Mouse (Mus musculus) gastrocnemius, adult 8-10 months (tissue): ENCODE results near the gene 6030468B19Rik. TPM values are rescaled to one million over a fixed set of nuclear protein-coding genes. Genes with fewer than 3 reads are reported as not detected.
"Not testable (repeated sequence)": the region's sequence is repeated elsewhere in the genome, so short reads cannot be mapped to it uniquely, and the experiment has no call there.

Experiments
- DNase-seq, 2 experiments: peaks; one replicate each; pipeline ENCODE4 v3.0.0; 2022; ENCODE audit warnings: low spot score in 2 of 2
- total RNA-seq, 4 experiments: library from RNA; stranded (reverse); gene quantifications; 2 replicates each; pipeline ENCODE4 v1.2.4; 2022

6030468B19Rik gene
- total RNA-seq, 4 experiments from 2014 or later = not detected

DNA sequence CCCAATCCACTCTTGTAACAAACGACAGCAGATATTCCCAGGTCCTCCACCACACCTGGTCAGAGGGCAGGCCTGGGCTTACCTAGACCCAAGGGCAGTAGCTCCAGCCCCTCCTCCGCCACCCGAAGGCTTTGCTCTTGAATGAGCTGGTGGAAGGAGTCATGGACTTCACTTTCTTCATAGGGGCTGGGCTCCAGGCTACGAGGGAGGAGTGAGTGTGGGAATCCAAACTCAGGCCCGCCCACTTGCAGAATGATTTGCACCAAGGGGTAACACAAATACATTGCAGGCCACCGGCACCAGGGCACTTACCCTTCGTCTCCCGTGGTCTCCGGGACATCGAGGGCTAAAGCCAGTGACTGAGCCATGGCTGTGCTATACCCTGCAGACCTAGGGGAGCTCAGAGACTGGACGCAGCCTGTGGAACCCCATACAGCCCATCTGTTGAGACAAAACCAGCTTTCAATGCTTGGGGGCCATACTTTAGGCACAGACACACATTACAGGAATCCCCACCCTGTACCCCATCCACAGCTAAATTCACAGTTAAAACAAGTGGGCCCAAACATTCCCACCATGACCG, 18.5 kb upstream of the 6030468B19Rik start:
- no peak for DNase-seq

DNA sequence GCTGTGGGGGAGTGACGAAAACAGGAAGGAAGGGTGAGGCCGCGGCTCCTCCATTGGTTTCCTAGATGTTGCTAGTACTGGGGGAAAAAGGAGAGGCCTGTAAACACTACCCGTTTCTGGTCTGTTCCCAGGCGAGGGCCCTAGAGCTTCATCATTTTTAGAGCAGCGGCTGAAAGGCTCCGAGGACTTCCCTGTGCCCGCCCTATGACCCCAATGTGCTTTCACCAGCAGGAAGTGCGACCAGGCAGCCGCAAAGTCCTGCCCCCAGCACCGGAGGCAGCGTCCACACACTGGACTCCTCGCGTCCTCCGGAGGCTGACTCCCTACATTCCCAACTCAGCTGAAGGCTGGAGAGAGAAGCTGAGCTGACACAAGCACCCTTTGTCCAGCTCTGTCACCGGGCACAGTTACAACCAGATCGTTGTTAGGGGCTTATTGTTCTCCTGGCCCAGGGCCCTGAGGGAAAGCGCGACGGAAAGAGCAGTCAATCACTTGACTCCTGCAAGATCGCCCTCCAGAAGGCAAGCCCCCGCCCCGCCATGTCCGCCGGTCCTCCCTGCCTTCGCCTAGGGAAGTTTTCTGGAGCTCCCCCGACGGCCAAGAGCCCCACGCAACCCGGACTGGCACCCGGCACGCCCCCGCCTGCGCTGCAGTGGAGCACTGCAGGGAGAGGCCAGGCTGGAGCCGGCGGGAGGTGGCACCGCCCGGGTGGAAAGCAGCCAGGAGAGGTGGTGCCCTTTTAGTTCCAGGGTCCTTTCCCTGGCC, 17.8 kb upstream of the 6030468B19Rik start:
- DNase-seq = peak in 1 of 2 experiments; percentile 38

DNA sequence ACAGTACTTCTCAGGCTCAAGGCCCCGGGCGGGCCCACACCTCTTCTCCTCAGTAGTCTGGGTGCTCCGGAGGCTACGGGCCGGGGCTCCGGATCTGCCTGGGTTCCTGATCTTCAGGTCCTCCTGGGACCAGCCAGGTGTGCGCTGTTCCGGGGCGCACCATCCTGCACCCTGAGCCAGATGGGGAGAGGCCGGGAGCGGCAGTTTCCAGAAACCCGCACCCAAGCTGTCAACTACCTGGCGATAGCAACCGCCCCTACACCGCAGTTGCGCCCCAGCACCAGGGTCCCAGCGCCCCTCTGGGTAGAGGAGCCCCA, 17.3 kb upstream of the 6030468B19Rik start:
- DNase-seq = no peak

DNA sequence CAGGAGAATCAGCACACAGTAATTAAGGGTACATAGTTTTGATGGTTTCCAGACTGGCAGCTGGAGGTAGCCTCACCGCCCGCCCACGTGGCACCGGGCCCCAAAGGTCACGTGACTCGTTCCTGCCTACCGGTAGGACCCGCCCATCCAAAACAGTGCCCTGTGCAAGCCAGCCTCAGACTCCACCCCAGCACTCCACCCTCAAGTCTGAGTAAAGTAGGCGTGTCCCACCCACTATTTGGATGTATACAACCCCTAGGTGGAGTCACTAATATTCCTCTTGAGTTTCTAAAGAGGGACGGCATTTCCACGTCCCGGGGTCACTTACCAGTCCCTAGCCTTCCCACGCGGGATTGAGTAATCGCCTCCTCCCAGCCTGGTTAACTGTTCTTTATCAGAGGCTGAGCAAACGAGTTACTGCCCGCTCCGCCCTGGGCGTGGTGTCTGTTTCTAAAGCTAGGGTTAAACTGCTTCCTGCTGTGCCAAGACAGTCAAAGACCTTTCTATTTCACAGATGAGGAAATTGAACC, 16.8 kb upstream of the 6030468B19Rik start:
- peak; percentile 70 to 73 for DNase-seq

DNA sequence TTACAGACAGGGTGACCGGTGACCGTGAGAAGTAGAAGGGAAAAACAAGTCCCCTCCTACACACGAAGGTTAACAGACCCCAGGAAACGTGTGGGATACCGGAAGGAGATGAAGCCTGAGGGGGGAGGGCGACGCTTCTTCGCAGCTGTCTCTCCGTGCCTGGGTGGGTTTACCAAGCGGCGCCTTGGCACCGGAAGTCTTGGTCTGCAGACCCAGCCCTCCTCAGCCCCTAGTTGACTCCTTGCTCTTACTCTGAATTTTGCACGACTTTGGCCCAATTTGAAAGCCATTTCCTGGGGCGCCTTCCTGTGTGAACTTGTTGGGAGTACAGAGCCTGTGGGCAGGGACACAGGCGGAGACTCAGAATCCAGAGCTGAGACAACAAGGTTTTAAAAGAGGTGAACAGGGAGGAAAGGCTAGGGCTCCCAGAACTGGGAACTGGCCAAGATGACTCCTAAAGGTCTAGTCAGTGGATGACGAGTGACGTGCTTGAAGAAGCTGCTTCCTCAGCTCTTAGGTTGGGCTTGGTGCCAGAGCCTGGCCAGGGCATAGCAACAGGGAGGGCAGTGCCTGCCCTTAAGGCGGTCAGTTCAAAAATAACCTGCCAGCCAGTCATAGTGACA, 16.1 kb upstream of the 6030468B19Rik start:
- DNase-seq = peak in 1 of 2 experiments; percentile 67

DNA sequence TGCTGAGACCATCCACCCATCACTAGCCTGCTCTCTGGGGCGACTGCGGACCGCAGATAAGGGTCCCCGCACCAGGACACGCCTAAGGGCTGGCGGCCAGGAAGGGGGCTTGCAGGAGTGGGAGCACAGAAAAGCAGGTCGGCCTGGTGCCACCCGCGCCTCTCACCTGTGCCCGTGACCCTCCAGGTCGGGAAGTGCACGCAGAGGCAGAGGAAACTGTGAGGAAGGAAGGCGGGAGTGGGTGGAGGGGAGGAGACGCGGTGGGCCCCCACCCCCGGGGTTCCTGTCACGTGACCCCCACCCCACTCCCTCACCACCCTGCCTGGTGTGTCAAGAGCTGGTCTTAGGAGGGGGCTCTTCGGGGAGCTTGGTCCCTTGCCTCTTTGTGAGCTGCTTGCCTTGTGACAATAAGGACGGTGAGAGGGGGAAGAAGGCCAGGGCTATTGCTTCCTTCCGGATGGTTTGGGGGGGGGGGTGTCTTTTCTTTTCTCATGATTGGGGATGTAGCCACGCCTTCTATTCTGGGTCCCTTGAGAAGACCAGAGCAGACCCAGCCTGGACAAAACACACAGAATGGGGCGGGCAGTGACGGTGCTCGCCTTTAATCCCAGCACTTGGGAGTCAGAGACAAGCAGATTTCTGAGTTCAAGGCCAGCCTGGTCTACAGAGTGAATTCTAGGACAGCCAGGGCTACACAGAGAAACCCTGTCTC, 15.3 kb upstream of the 6030468B19Rik start, which contains the start of the genes Tmc8 and Tmc6:
TSS of gene Tmc8 (plus strand) at position 84 of the 712 bp plus-strand sequence.
TSS of gene Tmc6 (minus strand) at position 206 of the 712 bp plus-strand sequence.
- DNase-seq = no peak

DNA sequence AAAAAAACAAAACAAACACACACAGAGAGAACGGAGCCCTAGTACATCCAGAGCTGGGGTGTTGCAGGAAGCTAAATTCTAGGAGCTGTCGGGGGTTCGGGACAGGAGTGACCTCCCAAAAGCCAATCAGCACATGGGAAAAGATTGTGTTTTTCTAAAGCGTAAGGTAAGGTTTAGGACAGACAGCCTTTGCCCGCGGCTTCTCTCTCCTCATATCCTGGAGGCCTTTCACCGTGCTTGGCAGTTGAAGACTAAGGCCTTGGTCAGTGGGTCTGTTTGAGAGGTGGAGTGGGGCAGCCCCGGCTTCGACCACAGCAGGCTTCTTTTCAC, 14.8 kb upstream of the 6030468B19Rik start:
- DNase-seq = no peak

DNA sequence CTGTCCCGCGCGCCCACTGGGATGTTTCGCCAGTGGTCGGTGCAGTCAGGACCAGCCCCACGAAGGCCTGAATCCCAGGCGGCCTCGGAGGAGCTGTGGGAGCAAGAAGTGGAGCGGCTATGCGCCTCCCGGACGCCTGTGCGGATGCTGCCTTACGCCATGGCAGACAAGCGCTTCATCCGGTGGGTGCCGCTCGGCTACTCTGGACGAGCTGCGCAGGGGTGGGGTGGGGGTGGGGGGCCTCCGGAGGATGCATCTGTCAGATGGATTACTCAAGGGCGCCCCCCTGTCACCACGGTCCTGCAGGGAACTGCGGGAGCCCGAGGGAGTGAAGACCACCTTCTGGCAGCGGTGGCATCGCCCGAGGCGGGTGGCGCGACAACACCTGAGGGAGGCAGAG, 14.4 kb upstream of the 6030468B19Rik start:
- DNase-seq = no peak

DNA sequence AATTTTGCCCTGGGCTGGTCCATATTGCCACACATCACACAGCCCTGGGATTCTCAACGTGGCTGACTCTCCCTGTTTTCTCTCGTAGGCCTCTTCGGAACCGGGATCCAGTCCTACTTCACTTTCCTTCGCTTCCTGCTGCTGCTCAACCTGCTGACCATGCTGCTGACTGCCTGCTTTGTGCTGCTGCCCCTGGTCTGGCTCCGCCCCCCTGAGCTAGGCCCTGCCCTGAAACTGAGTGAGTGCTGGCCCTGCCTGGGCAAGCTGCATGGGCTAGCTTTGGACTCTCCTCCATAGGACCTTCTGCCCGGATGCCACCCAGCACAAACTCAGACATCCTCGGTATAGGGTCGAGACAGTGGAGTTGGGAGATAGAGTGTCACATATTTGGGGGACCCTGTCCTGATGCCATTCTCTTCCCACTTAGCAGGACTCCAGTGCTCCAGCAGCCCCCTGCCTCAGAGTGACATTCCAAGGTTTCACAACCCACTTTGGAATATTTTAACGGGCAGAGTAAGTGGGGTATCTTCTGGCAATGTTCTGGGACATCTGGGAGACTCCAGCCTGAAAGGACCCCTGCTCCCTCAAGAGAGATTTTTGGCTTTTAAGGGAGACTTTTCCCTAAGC, 13.7 kb upstream of the 6030468B19Rik start:
- DNase-seq = no peak

DNA sequence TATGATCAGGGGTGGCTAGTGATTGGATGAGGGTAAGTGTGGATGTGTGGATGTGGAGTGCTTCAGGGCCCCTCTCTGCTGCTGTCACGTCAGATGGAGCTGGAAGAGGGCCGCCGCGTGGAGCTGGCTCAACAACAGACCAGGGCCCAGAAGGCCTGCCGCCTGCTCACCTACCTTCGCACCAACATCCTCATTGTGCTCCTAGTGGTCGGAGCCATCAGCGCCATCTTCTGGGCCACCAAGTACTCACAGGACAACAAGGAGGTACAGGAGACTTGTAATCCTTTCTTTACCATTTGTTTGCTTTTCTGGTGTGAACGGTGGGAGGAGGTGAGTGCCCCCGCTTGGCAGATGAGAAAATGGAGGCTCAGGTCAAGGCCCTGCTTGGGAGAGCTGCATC, 11.2 kb upstream of the 6030468B19Rik start:
- peak in 1 of 2 experiments; percentile 48 for DNase-seq

DNA sequence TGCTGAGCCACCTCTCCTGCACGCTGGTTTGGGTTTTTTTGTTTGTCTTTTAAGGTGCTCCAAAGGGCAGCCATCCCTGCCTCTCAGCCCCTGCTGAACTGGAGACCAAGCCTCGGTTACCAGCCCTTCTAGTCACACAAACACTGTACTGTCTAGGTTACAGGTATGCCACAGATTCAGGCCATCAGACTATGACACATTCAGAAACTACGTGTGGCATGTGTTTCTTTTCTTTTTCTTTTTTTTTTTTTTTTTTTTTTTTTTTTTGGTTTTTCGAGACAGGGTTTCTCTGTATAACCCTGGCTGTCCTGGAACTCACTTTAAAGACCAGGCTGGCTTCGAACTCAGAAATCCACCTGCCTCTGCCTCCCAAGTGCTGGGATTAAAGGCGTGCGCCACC, 9.0 kb upstream of the 6030468B19Rik start:
- not testable (repeated sequence) for DNase-seq

DNA sequence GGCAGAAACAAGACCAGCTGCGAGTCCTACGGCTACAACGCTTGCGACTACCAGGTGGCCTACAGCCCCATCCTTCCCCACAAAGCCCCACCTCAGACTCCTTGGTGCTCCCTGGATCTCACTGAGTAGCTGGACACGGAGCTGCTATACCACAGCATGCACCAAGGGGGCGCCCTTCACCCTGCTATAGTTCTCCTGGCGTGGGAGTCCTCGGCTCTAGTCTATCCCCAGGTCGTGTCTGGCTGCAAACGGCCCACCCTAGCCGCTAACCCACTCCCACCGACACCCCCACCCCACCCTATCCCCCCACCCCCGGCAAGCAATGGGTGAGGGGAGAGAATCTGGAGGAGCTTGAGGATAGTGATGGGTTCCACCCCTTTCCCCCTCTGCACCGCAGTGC, 7.2 kb upstream of the 6030468B19Rik start:
- DNase-seq = peak in 1 of 2 experiments; percentile 68

DNA sequence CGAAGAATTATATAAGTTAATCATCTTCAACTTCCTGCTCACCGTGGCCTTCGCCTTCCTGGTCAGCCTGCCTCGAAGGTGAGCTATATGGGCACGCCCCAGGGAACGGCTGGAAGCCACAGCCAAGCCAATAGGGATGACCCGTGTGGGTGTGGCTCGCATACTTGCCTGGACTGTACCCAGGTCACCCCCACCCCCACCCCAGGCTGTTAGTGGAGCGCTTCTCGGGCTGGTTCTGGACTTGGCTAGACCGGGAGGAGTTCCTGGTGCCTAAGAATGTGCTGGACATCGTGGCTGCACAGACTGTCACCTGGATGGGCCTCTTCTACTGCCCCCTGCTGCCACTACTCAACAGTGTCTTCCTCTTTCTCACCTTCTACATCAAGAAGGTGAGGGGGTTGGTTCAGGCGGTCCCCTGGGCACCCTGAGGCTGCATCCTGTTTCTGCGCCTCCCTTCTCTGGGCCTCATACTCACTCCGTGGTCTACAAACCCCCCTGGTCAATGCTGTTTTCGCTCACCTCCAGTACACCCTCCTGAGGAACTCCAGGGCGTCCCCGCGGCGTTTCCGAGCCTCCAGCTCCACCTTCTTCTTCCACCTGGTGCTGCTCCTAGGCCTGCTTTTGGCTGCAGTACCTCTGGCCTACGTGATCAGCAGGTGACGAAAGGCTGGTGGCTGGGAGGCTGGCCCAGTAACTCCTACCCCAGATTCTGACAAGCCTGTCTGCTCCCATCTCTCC, 6.6 kb upstream of the 6030468B19Rik start:
- no peak for DNase-seq

DNA sequence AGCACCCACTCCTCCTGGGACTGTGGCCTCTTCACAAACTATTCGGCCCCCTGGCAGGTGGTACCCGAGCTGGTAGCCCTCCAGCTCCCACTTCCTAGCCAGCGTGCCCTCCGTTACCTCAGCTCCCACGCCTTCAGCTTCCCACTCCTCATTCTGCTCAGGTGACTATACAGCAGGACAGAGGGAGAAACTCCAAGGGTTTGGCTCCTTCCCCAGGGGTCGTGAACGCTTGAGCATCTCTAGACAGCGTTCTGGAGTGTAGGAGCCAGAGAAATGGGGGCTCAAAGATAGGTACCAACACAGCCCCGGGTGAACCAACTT, 6.1 kb upstream of the 6030468B19Rik start:
- DNase-seq = no peak

DNA sequence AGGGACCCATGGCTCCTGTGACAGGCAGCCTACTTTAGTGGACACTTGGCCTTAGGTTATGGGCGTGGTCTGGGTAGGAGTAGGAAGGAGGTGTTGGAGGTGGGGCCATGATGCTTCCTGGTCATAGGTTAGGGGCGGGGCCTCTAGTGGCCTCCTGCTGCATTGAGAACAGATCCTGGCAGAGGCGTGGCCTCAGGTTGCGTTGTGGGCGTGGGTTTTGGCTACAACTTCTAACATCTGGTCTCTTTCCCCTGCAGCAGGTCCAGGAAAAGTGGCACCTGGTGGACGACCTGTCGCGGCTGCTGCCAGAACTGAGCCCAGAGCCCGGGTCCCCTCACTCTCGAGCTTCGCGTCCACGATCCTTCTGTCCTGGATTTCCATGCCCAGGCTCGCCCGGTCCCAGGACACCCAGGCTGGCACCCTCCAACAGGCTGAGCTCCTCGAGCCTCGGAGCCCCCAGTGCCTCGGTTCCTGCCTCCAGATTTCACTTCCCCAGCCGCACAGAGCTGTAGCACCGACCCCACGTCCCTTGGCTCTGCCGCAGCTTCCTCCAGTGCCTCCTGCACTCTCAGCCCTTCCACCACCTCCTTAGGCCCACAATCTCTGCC, 5.1 kb upstream of the 6030468B19Rik start:
- DNase-seq = no peak

DNA sequence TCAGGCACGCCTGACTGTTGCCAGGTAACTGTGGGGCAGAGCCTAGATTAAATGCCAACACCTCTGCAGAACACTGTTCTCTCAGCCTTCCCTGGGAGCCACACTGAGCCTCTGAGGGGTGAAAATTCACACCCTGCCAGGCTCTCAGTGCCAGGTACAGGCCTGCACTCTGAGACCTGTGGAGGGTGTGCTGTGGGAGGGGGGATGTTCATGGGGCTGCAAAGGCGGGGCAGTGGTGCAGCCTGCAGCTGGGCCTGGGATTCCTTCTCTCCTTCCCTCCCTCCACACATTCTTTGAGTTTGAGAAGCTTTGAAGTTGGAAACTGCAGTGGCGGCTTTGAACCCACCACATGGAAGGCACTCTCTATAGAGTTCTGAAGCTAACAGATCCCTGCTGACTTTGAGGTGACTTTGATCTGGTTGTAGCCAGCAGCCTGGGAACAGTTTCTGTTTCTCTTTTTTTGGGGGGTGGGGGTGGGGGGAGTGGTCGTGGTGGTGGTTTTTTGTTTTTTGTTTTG, 3.4 kb upstream of the 6030468B19Rik start:
- DNase-seq = no peak

DNA sequence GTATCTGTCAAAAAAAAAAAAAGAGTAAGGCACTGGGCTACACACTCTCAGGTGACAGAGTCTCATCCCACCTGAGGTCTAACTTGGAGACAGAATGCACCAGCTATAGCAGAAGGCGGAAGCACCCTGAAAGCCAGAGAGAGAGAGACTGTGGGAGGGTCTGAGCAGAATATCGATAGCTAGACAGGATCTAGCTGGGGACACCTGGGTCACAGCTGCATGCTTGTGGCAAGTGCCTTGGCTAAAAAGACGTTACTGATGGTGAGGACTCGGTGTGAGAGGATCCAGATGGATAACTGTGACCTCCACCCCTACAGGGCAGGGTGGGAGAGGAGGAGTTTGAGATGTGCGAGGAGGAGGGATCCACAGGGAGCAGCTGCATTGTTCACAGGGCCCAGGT, 506 bp upstream of the 6030468B19Rik start:
- no peak for DNase-seq

DNA sequence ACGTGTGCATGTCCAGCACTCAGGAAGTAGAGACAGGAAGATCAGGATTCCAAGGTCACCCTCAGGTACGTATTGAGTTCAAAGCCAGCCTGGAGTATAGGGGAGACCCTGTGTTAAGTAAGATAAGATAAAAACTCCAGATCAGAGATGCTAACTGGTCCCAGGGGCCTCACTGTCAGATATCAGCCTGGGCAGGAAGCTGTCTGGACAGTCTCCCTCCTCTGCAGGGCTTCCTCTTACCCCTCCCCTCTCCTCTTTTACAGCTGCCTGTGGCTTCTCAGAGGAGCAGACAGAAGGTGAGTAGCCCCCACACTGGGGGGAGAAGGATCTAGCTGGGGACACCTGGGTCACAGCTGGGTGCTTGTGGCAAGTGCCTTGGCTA, 691 bp downstream of the 6030468B19Rik start:
- DNase-seq = no peak

DNA sequence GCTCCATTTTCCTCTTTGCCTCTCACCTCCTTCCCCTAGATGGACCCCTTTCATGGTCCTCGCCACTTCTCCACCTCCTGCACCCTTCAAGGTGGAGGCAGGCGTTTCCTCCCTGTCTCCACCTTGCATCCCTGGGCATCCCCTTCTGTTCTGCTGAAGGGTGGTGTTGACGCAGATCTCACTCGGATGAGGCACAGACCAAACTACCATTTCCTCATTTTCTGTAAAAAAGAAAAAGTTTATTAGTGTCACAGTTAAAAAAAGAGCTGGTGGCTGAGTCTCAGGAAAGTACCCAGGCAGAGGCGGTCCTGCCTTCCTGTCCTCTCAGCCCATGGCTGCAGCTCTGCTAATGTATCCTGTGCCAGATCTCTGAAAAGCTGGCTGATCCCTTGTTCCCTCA, 1.7 kb downstream of the 6030468B19Rik start:
- DNase-seq = no peak

DNA sequence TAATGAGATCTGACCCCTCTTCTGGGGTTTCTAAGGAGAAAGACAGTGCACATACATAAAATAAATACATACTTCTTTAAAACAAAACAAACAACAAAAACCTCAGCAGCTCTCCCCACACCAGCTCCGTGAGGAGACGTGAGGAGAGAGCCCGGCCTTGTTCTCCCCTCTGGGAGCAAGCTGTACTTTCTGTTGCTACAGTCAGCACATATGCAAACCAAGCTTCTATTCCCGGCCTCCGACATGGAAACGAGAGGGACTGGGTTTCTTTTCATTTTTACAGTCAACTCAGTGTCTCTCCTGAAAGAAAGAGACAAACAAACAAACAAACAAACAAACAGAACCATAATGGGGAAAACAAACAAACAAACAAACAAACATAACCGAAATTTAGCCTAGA, 2.6 kb downstream of the 6030468B19Rik start:
- DNase-seq = no peak
